Mouse (Mus musculus): ENCODE results near the gene Rnf182. TPM values are rescaled to one million over a fixed set of nuclear protein-coding genes. Genes with fewer than 3 reads are reported as not detected.

Rnf182 gene
- 1.1 and 2.4 TPM in 2 replicates for polyA plus RNA-seq (2015; fragmentation: Nextera tagmentation; extraction: Ambion mirVana)

DNA sequence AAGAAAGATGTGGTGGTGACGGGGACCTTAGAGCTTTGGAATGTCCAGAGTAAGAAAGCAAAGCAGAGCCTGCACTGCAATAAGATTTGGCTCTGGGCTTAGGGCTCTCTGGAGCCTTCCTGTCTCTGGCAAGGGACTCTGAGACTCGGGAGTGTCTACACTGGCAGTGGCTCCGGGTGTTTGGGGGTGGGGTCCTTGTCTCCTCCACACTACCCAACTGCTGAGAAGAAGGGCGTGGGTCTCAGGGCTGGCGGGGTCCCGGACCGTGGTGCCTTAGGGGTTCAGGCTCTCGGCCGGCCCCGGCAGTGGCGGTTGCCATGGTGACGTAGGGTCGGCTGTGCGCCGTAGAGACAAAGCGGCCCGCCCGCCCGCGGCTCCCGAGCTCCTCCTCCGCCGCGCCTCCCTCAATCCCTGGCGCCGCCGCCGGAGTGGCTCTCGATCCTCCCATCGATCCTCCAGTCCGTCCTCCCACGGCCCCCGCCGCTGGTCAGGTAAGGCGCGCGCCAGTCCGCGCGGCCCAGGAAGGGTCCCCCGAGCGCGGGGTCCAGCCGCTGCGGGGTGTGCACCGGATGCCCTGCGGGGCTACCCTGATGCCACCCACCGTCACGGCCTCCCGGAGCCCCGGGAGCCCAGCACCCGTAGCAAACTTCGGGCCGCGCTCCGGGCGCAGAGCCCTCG, at the start of gene Rnf182:
Gene Rnf182, plus strand, starts transcription at position 134 of the 678 bp plus-strand sequence.
- peak within 1 kb of the TSS; percentile 57 for H3K4me3 ChIP-seq (replicated peaks; ENCODE audit: low read depth, low read length)

GRCm38 (mm10) chr13:43566184-43566583, 49.3 kb upstream of the Rnf182 start:
- H3K9ac ChIP-seq (ENCODE audit: low read depth, low read length) = no peak overlapping the region
- H3K27ac ChIP-seq = no peak overlapping the region
- DNase-seq (ENCODE audit: low spot score) (no peak), ATAC-seq (replicated peaks; ENCODE audit: low FRiP score, low read depth) (no peak)
- WGBS = 90% methylated on average over 8 of the region's 8 CpGs
- H3K9me3 ChIP-seq (replicated peaks; ENCODE audit: low read length) = no peaks in the 10 kb centered on the region
- H3K4me3 ChIP-seq (replicated peaks; ENCODE audit: low read depth, low read length) = no peak overlapping the region
- H3K27me3 ChIP-seq (ENCODE audit: insufficient read depth, low read length) = no peaks in the 10 kb centered on the region
- no peaks in the 10 kb centered on the region for H3K36me3 ChIP-seq (ENCODE audit: insufficient read depth, low read length)
- no peak for TF ChIP-seq CTCF (IDR thresholded peaks at IDR 0.05; ENCODE audit: low read depth)
- H3K4me2 ChIP-seq (ENCODE audit: low read length) = no peak overlapping the region
- peaks cover 2% of the 10 kb centered on the region; the same call in 1 of the 2 replicates for H3K4me1 ChIP-seq (replicated peaks; ENCODE audit: insufficient read depth, low read length)

More for the DNA sequence above, at the start of gene Rnf182:
- Histone ChIP-seq H3K9ac (ENCODE audit: low read depth, low read length) (peak within 1 kb of the TSS; percentile 46), H3K27ac (no peak within 1 kb of the TSS), H3K4me1 (replicated peaks; ENCODE audit: insufficient read depth, low read length) (no peaks in the 10 kb centered on the region), H3K27me3 (ENCODE audit: insufficient read depth, low read length) (peaks cover 4% of the 10 kb centered on the region; the same call in 1 of the 2 replicates), H3K4me2 (ENCODE audit: low read length) (peak within 1 kb of the TSS; percentile 85), H3K9me3 (replicated peaks; ENCODE audit: low read length) (no peaks in the 10 kb centered on the region), H3K36me3 (ENCODE audit: insufficient read depth, low read length) (no peaks in the 10 kb centered on the region)
- ATAC-seq (replicated peaks; ENCODE audit: low FRiP score, low read depth) (peak; percentile 75), DNase-seq (ENCODE audit: low spot score) (peak; percentile 88)
- no peak for TF ChIP-seq CTCF (IDR thresholded peaks at IDR 0.05; ENCODE audit: low read depth)
- WGBS = under 1% methylated on average over 57 of the region's 58 CpGs

DNA sequence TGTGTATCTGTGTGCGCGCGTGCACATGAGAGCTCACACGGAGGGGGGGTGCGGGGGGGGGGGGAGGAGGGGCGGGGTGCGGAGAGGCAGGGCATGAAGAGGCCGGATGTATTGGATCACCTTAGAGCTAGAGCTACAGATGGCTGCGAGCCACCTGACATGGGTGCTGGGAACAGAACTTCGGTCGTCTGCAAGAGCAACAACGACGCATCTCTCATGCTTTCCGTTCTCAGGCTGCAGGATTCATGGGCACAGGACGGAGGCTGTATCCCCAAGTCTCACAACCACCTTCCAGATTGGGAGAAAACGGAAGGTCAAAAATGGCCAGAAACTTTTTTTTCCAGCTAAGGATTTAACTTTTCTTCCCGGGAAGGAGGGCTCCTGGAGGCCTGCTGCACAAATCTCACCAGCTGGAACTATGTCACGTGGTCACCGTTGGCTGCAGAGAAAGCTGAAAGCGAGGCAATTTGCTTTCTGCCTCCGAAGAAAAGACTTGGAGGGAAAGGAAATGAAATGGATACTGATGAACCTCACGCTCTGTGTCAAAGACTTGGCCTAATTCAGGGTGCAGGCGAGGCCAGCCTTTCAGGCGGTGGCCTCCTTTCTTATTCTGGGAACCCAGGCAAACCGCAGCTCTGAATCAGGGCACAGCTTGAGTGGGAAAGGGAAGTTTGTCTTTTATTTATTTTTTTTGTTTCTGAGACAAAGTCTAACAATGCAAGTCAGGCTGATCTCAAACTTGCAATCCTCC, 48.2 kb upstream of the Rnf182 start:
- TF ChIP-seq CTCF (IDR thresholded peaks at IDR 0.05; ENCODE audit: low read depth) = no peak
- DNase-seq (ENCODE audit: low spot score) (peak; percentile 60), ATAC-seq (replicated peaks; ENCODE audit: low FRiP score, low read depth) (no peak)
- Histone ChIP-seq H3K9ac (ENCODE audit: low read depth, low read length) (no peak overlapping the region), H3K4me2 (ENCODE audit: low read length) (no peak overlapping the region), H3K4me3 (replicated peaks; ENCODE audit: low read depth, low read length) (no peak overlapping the region), H3K36me3 (ENCODE audit: insufficient read depth, low read length) (no peaks in the 10 kb centered on the region), H3K27me3 (ENCODE audit: insufficient read depth, low read length) (no peaks in the 10 kb centered on the region), H3K4me1 (replicated peaks; ENCODE audit: insufficient read depth, low read length) (no peaks in the 10 kb centered on the region), H3K27ac (no peak overlapping the region), H3K9me3 (replicated peaks; ENCODE audit: low read length) (no peaks in the 10 kb centered on the region)
- 62% methylated on average over 25 of the region's 25 CpGs for WGBS

- no peak for DNase-seq (ENCODE audit: low spot score)
- no peak overlapping the region for H3K9ac ChIP-seq (ENCODE audit: low read depth, low read length)
- H3K4me3 ChIP-seq (replicated peaks; ENCODE audit: low read depth, low read length) = no peak overlapping the region
- no peaks in the 10 kb centered on the region for H3K9me3 ChIP-seq (replicated peaks; ENCODE audit: low read length)
- no peaks in the 10 kb centered on the region for H3K27me3 ChIP-seq (ENCODE audit: insufficient read depth, low read length)
- H3K4me1 ChIP-seq (replicated peaks; ENCODE audit: insufficient read depth, low read length) = no peaks in the 10 kb centered on the region
- no peak overlapping the region for H3K4me2 ChIP-seq (ENCODE audit: low read length)
- ATAC-seq (replicated peaks; ENCODE audit: low FRiP score, low read depth) = no peak
- H3K27ac ChIP-seq = no peak overlapping the region
- 79% methylated on average over 2 of the region's 2 CpGs for WGBS
- H3K36me3 ChIP-seq (ENCODE audit: insufficient read depth, low read length) = no peaks in the 10 kb centered on the region
- no peak for TF ChIP-seq CTCF (IDR thresholded peaks at IDR 0.05; ENCODE audit: low read depth)
Observed at GRCm38 (mm10) chr13:43573979-43574378, 41.5 kb upstream of the Rnf182 start.

- H3K9ac ChIP-seq (ENCODE audit: low read depth, low read length) = no peak overlapping the region
- DNase-seq (ENCODE audit: low spot score) = no peak
- TF ChIP-seq CTCF (IDR thresholded peaks at IDR 0.05; ENCODE audit: low read depth) = no peak
Observed at GRCm38 (mm10) chr13:43575431-43575830, 40.1 kb upstream of the Rnf182 start.

GRCm38 (mm10) chr13:43577254-43577653, 38.3 kb upstream of the Rnf182 start:
- DNase-seq (ENCODE audit: low spot score) (no peak), ATAC-seq (replicated peaks; ENCODE audit: low FRiP score, low read depth) (no peak)
- H3K4me1 ChIP-seq (replicated peaks; ENCODE audit: insufficient read depth, low read length) = no peaks in the 10 kb centered on the region
- peak; percentile 42; the same call in 1 of the 2 replicates for TF ChIP-seq CTCF (IDR thresholded peaks at IDR 0.05; ENCODE audit: low read depth)
- H3K36me3 ChIP-seq (ENCODE audit: insufficient read depth, low read length) = no peaks in the 10 kb centered on the region
- H3K9ac ChIP-seq (ENCODE audit: low read depth, low read length) = no peak overlapping the region
- no peaks in the 10 kb centered on the region for H3K9me3 ChIP-seq (replicated peaks; ENCODE audit: low read length)
- 76% methylated on average over 5 of the region's 5 CpGs for WGBS
- H3K4me2 ChIP-seq (ENCODE audit: low read length) = no peak overlapping the region
- no peak overlapping the region for H3K4me3 ChIP-seq (replicated peaks; ENCODE audit: low read depth, low read length)
- H3K27ac ChIP-seq = no peak overlapping the region
- no peaks in the 10 kb centered on the region for H3K27me3 ChIP-seq (ENCODE audit: insufficient read depth, low read length)

More at GRCm38 (mm10) chr13:43575431-43575830, 40.1 kb upstream of the Rnf182 start:
- no peak overlapping the region for H3K4me3 ChIP-seq (replicated peaks; ENCODE audit: low read depth, low read length)
- no peaks in the 10 kb centered on the region for H3K4me1 ChIP-seq (replicated peaks; ENCODE audit: insufficient read depth, low read length)
- H3K4me2 ChIP-seq (ENCODE audit: low read length) = no peak overlapping the region
- no peak overlapping the region for H3K27ac ChIP-seq
- ATAC-seq (replicated peaks; ENCODE audit: low FRiP score, low read depth) = no peak
- no peaks in the 10 kb centered on the region for H3K36me3 ChIP-seq (ENCODE audit: insufficient read depth, low read length)
- WGBS = 92% methylated on average over 5 of the region's 5 CpGs
- no peaks in the 10 kb centered on the region for H3K9me3 ChIP-seq (replicated peaks; ENCODE audit: low read length)
- H3K27me3 ChIP-seq (ENCODE audit: insufficient read depth, low read length) = no peaks in the 10 kb centered on the region

Data from kidney, postnatal 0 days (tissue).